Mouse (Mus musculus) neural tube, embryonic 15.5 days (tissue): ENCODE measurements at regions not wholly inside any gene's neighbourhood (a gene's known extent, or its start where the extent isn't known, plus 50 kb on each side); places are given as distances from the start of the nearest gene placed in this dataset.

Experiments used
- ATAC-seq: fragments of 200-750 bp; cut with Nextera tagmentation; 2 replicates; pipeline ENCODE4 v1.8.0; 2017; ENCODE audit warnings: mild to moderate bottlenecking, moderate TSS enrichment, moderate library complexity; ENCODE audit not compliant: low FRiP score
- H3K27ac ChIP-seq: fragments of 300-500 bp; sonication (generic); replicated peaks from 2 replicates; pipeline ENCODE4 v1.5.1; 2015; ENCODE audit warnings: mild to moderate bottlenecking, inconsistent platforms
- H3K27me3 ChIP-seq: fragments of 300-500 bp; sonication (generic); replicated peaks from 2 replicates; pipeline ENCODE4 v1.6.1; 2015; ENCODE audit warnings: inconsistent platforms
- H3K36me3 ChIP-seq: fragments of 300-500 bp; sonication (generic); 2 replicates; pipeline ENCODE4 v1.6.1; 2015; ENCODE audit warnings: inconsistent platforms
- H3K4me1 ChIP-seq: fragments of 300-500 bp; sonication (generic); 2 replicates; pipeline ENCODE4 v1.6.1; 2015; ENCODE audit warnings: inconsistent platforms
- H3K4me2 ChIP-seq: fragments of 300-500 bp; sonication (generic); 2 replicates; pipeline ENCODE4 v1.6.1; 2015; ENCODE audit warnings: inconsistent platforms, mild to moderate bottlenecking, moderate library complexity
- H3K4me3 ChIP-seq: fragments of 300-500 bp; sonication (generic); replicated peaks from 2 replicates; pipeline ENCODE4 v1.5.1; 2015; ENCODE audit warnings: mild to moderate bottlenecking, inconsistent platforms
- H3K9ac ChIP-seq: fragments of 300-500 bp; sonication (generic); replicated peaks from 2 replicates; pipeline ENCODE4 v1.6.1; 2015; ENCODE audit warnings: mild to moderate bottlenecking, inconsistent platforms
- H3K9me3 ChIP-seq: fragments of 300-500 bp; sonication (generic); replicated peaks from 2 replicates; pipeline ENCODE4 v1.6.1; 2016; ENCODE audit warnings: inconsistent platforms
- WGBS: fragments of 180-500 bp; shearing (Covaris S2); methylation state at CpG from one replicate; pipeline ENCODE4 v1.1.7; 2015; ENCODE audit warnings: mixed read lengths; 5-methylcytosine and 5-hydroxymethylcytosine counted together

GRCm38 (mm10) chr9:67610696-67611095, 51.2 kb upstream of the Tln2 start:
- no peak for ATAC-seq
- Histone ChIP-seq H3K4me3 (no peak overlapping the region), H3K27me3 (no peaks in the 10 kb centered on the region), H3K4me1 (peaks cover 12% of the 10 kb centered on the region), H3K4me2 (no peak overlapping the region), H3K27ac (no peak overlapping the region), H3K36me3 (no peaks in the 10 kb centered on the region), H3K9ac (no peak overlapping the region), H3K9me3 (no peaks in the 10 kb centered on the region)
- WGBS: 94% methylated on average over 6 of the region's 6 CpGs

- ATAC-seq: no peak
- Histone ChIP-seq H3K27ac (no peak overlapping the region), H3K9me3 (no peaks in the 10 kb centered on the region), H3K4me1 (peaks cover 8% of the 10 kb centered on the region; the same call in 1 of the 2 replicates), H3K4me3 (no peak overlapping the region), H3K27me3 (no peaks in the 10 kb centered on the region), H3K4me2 (no peak overlapping the region), H3K36me3 (no peaks in the 10 kb centered on the region), H3K9ac (no peak overlapping the region)
- 90% methylated on average over 6 of the region's 6 CpGs for whole genome bisulfite sequencing
These were observed 52.2 kb upstream of the Tln2 start for GRCm38 (mm10) chr9:67611676-67612075.

- Histone ChIP-seq H3K27me3 (no peaks in the 10 kb centered on the region), H3K4me2 (no peak overlapping the region), H3K4me1 (peaks cover 8% of the 10 kb centered on the region; the same call in 1 of the 2 replicates), H3K27ac (no peak overlapping the region), H3K9me3 (no peaks in the 10 kb centered on the region), H3K36me3 (no peaks in the 10 kb centered on the region), H3K9ac (no peak overlapping the region), H3K4me3 (no peak overlapping the region)
- 93% methylated on average over 2 of the region's 2 CpGs for WGBS
- ATAC-seq: no peak
These were observed 52.6 kb upstream of the Tln2 start for GRCm38 (mm10) chr9:67612101-67612500.

DNA sequence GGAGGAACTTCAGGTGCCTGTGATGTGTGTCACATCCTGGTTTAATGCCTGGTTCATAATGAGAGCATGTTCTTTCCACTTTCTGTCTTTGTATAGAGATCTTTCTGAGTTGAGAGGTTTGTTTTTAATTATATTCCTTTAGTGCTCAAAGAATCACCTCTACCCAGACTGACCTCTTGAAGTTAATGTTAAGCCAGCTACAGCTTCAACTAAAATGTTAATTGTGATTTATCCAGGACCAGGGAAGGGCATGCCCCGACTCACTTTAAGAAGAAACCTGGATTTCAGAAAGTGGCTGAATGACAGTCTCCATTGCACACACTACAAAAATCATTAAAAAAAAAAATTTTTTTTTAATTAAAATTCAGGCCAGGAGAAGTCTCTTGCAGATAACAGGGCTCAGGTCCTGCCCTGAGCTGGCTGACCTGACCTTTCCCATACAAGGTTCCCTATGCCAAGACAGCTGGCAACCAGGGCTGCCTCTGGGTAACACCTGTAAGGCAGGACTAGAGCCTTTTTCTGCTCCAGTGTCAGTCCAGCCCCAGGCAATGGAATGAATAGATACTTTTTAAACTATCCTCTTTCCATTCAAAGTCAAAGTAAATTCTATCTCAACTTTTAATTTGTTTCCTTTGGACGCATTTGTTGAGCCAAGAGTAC, 54.7 kb upstream of the Tln2 start:
- 83% methylated on average over 2 of the region's 2 CpGs for WGBS
- no peak overlapping the region for H3K27ac ChIP-seq
- H3K9ac ChIP-seq: no peak overlapping the region
- H3K4me1 ChIP-seq: peaks cover 16% of the 10 kb centered on the region
- H3K4me3 ChIP-seq: no peak overlapping the region
- H3K36me3 ChIP-seq: no peaks in the 10 kb centered on the region
- no peaks in the 10 kb centered on the region for H3K27me3 ChIP-seq
- H3K4me2 ChIP-seq: no peak overlapping the region
- ATAC-seq: no peak
- no peaks in the 10 kb centered on the region for H3K9me3 ChIP-seq

GRCm38 (mm10) chr9:67616207-67616606, 56.7 kb upstream of the Tln2 start:
- no peak for ATAC-seq
- Histone ChIP-seq H3K4me2 (no peak overlapping the region), H3K27ac (no peak overlapping the region), H3K9me3 (no peaks in the 10 kb centered on the region), H3K4me1 (peaks cover 16% of the 10 kb centered on the region), H3K4me3 (no peak overlapping the region), H3K36me3 (no peaks in the 10 kb centered on the region), H3K27me3 (no peaks in the 10 kb centered on the region), H3K9ac (no peak overlapping the region)
- 100% methylated on average over 2 of the region's 2 CpGs for WGBS

DNA sequence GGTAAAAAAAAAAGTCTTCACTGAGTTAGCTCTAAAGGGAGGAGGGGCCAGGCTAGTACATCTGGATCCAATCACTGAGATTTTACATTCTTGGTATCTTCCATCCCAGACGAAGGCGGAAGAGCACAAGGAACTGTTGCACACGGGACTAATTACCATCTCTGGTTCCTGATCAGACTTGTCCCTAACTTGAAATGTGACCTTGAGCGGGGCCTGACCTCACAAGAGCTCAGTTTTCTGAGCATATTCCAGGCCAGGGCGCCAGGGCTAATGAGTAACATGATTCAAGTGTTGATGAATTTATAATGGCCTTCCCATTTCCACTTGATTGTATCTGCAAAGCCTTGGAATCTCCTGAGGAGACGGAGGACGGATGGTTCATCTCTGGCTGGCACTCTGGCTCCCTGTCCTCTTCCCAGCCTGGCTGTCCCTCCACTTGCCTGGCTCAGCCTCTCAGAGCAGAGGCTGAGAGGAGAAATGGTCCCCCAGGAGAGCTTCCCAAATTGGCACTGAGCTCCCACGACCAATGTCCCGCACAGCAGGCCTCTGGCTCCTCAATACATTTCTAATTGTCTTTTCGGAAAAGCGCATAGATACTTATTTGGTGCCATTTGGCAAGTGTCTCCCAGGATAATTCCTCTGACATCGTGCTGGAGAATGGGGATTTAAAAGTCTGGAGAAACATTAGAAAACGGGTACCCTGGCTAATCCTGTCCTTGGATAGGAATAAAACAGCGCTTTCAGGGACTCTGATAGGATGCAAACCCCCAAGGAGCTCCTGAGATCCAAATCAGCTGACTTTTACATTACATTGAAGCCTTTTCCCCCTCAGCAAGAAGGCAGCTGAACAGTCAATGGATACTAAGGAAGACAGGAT, 58.1 kb upstream of the Tln2 start:
- ATAC-seq: no peak; the same call in 1 of the 2 replicates
- H3K4me2 ChIP-seq: no peak overlapping the region
- H3K9ac ChIP-seq: no peak overlapping the region
- no peaks in the 10 kb centered on the region for H3K36me3 ChIP-seq
- H3K4me3 ChIP-seq: no peak overlapping the region
- no peaks in the 10 kb centered on the region for H3K9me3 ChIP-seq
- peaks cover 16% of the 10 kb centered on the region for H3K4me1 ChIP-seq
- WGBS: 50% methylated on average over 14 of the region's 14 CpGs
- H3K27ac ChIP-seq: peak overlapping the region; percentile 65
- H3K27me3 ChIP-seq: no peaks in the 10 kb centered on the region

GRCm38 (mm10) chr9:67620945-67621344, 61.4 kb upstream of the Tln2 start:
- H3K9me3 ChIP-seq: no peaks in the 10 kb centered on the region
- ATAC-seq: no peak
- H3K4me2 ChIP-seq: no peak overlapping the region
- no peak overlapping the region for H3K4me3 ChIP-seq
- 76% methylated on average over 3 of the region's 3 CpGs for WGBS
- H3K4me1 ChIP-seq: peaks cover 19% of the 10 kb centered on the region
- H3K27me3 ChIP-seq: no peaks in the 10 kb centered on the region
- H3K9ac ChIP-seq: no peak overlapping the region
- H3K27ac ChIP-seq: no peak overlapping the region
- no peaks in the 10 kb centered on the region for H3K36me3 ChIP-seq

DNA sequence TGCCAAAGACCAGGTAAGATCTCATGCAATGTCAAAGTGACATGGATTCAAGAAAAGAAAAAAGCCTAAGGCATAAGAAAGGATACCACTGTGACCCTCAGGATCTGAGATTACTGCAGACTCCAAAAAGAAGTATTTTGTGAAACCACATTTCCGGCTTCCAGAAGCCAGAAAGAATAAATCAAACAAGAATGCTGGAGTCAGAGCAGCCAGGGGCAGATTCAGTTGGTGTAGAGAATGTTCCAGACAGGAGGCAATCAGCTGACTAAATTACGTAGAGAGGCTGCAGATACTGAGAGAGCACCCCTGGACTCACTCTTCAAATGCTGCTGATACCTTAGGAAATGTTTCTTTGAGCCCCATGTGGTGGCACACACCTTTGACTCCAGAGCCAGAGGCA, 67.7 kb upstream of the Tln2 start:
- 88% methylated on average over 2 of the region's 2 CpGs for WGBS

DNA sequence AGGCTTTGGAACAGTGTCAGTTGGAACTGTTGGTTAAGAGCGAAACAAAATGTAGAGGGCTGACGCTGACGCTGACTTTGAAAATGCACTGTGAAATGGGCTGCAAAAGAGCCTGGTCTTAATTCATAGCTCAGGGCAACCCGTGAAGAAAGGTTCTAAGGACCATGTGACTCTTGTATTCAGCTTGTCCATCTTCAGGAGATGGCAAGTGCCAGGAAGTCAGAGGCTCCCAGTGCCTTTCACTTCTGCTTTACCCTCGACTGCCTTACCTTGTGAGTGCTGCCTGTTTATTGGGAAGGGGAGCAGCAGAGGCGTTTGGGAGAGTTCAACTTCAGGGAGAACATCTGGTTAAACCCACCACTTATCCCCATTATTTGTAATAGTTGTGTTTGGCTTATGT, 70.1 kb upstream of the Tln2 start:
- ATAC-seq: no peak
- no peaks in the 10 kb centered on the region for H3K9me3 ChIP-seq
- H3K27ac ChIP-seq: no peak overlapping the region
- 0 out of 2 replicates have a peak overlapping the region, but pooled peaks have one; percentile 6 for H3K4me2 ChIP-seq
- 27% methylated on average over 6 of the region's 6 CpGs for WGBS
- no peaks in the 10 kb centered on the region for H3K36me3 ChIP-seq
- no peak overlapping the region for H3K4me3 ChIP-seq
- H3K9ac ChIP-seq: no peak overlapping the region
- no peaks in the 10 kb centered on the region for H3K27me3 ChIP-seq
- H3K4me1 ChIP-seq: peaks cover 30% of the 10 kb centered on the region

More for the DNA sequence above, 67.7 kb upstream of the Tln2 start:
- Histone ChIP-seq H3K9me3 (no peaks in the 10 kb centered on the region), H3K4me3 (no peak overlapping the region), H3K36me3 (no peaks in the 10 kb centered on the region), H3K4me2 (no peak overlapping the region), H3K27me3 (no peaks in the 10 kb centered on the region), H3K27ac (no peak overlapping the region), H3K4me1 (peaks cover 26% of the 10 kb centered on the region), H3K9ac (no peak overlapping the region)
- no peak for ATAC-seq

GRCm38 (mm10) chr9:67630173-67630572, 70.7 kb upstream of the Tln2 start:
- peaks cover 30% of the 10 kb centered on the region for H3K4me1 ChIP-seq
- no peak overlapping the region for H3K9ac ChIP-seq
- H3K9me3 ChIP-seq: no peaks in the 10 kb centered on the region
- H3K27me3 ChIP-seq: no peaks in the 10 kb centered on the region
- no peaks in the 10 kb centered on the region for H3K36me3 ChIP-seq
- no peak overlapping the region for H3K4me3 ChIP-seq
- WGBS: 86% methylated on average over 3 of the region's 3 CpGs
- no peak for ATAC-seq
- no peak overlapping the region for H3K27ac ChIP-seq
- no peak overlapping the region for H3K4me2 ChIP-seq

GRCm38 (mm10) chr9:67631741-67632243, 72.3 kb upstream of the Tln2 start:
- peak overlapping the region; percentile 79 for H3K9ac ChIP-seq
- H3K27ac ChIP-seq: no peak overlapping the region
- WGBS: 2% methylated on average over 6 of the region's 6 CpGs
- ATAC-seq: no peak
- no peaks in the 10 kb centered on the region for H3K27me3 ChIP-seq
- peak overlapping the region; percentile 80 for H3K4me3 ChIP-seq
- H3K9me3 ChIP-seq: no peaks in the 10 kb centered on the region
- no peaks in the 10 kb centered on the region for H3K36me3 ChIP-seq
- peaks cover 30% of the 10 kb centered on the region for H3K4me1 ChIP-seq
- H3K4me2 ChIP-seq: peak overlapping the region; percentile 98
